Mouse (Mus musculus) myocyte (in vitro differentiated cells): ENCODE results near the gene Lias.

Source experiments
- CEBPB ChIP-seq: IDR thresholded peaks from 2 replicates; pipeline ENCODE4 v1.6.1; 2011; ENCODE audit warnings: mild to moderate bottlenecking, moderate library complexity; ENCODE audit not compliant: poor library complexity, insufficient read depth, severe bottlenecking
- MAX ChIP-seq: IDR thresholded peaks from one replicate; pipeline ENCODE4 v1.6.1; 2011; ENCODE audit warnings: low read depth, mild to moderate bottlenecking, control low read depth
- TCF3 ChIP-seq: IDR thresholded peaks from one replicate; pipeline ENCODE4 v1.6.1; 2011; ENCODE audit warnings: low read depth, control low read depth; ENCODE audit not compliant: insufficient read length

- TF ChIP-seq TCF3 (no peak), CEBPB (no peak), MAX (no peak)
Observed at GRCm38 (mm10) chr5:65367837-65368236, 23.5 kb upstream of the Lias start.
